Mouse (Mus musculus): Measurements from ENCODE around the gene Cdsn. TPM values are rescaled to one million over a fixed set of nuclear protein-coding genes. Genes with fewer than 3 reads are reported as not detected.

Cdsn gene
- polyA plus RNA-seq, 1 experiment from 2014 or later: 0.11 TPM

GRCm38 (mm10) chr17:35587291-35587690 is 35.4 kb downstream of the Cdsn start:
- no peak overlapping the region for H3K9ac ChIP-seq (replicated peaks)
- 100% methylated on average over 1 of the region's 1 CpGs for WGBS
- peaks cover 11% of the 10 kb centered on the region for H3K27me3 ChIP-seq
- no peaks in the 10 kb centered on the region for H3K36me3 ChIP-seq
- no peak for ATAC-seq
- no peak overlapping the region for H3K4me2 ChIP-seq (replicated peaks)
- H3K4me1 ChIP-seq (replicated peaks): peaks cover 11% of the 10 kb centered on the region; the same call in 1 of the 2 replicates
- H3K27ac ChIP-seq: no peak overlapping the region
- H3K4me3 ChIP-seq (replicated peaks): no peak overlapping the region
- H3K9me3 ChIP-seq: no peaks in the 10 kb centered on the region

- H3K4me2 ChIP-seq (replicated peaks): no peak overlapping the region
- WGBS: 5% methylated on average over 4 of the region's 4 CpGs
- H3K27me3 ChIP-seq: peaks cover 11% of the 10 kb centered on the region
- no peaks in the 10 kb centered on the region for H3K36me3 ChIP-seq
- no peak for ATAC-seq
- no peaks in the 10 kb centered on the region for H3K9me3 ChIP-seq
- H3K27ac ChIP-seq: no peak overlapping the region
- H3K4me3 ChIP-seq (replicated peaks): no peak overlapping the region
- H3K9ac ChIP-seq (replicated peaks): no peak overlapping the region
- peaks cover 11% of the 10 kb centered on the region; the same call in 1 of the 2 replicates for H3K4me1 ChIP-seq (replicated peaks)
Observed at GRCm38 (mm10) chr17:35588387-35588786, 36.5 kb downstream of the Cdsn start.

- 53% methylated on average over 21 of the region's 21 CpGs for WGBS
- Histone ChIP-seq H3K27ac (0 out of 2 replicates have a peak overlapping the region, but pooled peaks have one; percentile 40), H3K36me3 (no peaks in the 10 kb centered on the region), H3K9me3 (no peaks in the 10 kb centered on the region), H3K4me3 (replicated peaks) (no peak overlapping the region), H3K4me2 (replicated peaks) (no peak overlapping the region), H3K4me1 (replicated peaks) (peaks cover 8% of the 10 kb centered on the region; the same call in 1 of the 2 replicates), H3K9ac (replicated peaks) (no peak overlapping the region), H3K27me3 (peaks cover 6% of the 10 kb centered on the region)
- peak; percentile 73 for ATAC-seq
Observed at GRCm38 (mm10) chr17:35590410-35591218, 38.7 kb downstream of the Cdsn start.

- H3K9ac ChIP-seq (replicated peaks): no peak overlapping the region
- H3K36me3 ChIP-seq: no peaks in the 10 kb centered on the region
- no peaks in the 10 kb centered on the region for H3K27me3 ChIP-seq
- peak; percentile 43 for ATAC-seq
- no peak overlapping the region for H3K4me2 ChIP-seq (replicated peaks)
- peak overlapping the region; percentile 40; the same call in 1 of the 2 replicates for H3K27ac ChIP-seq
- no peak overlapping the region for H3K4me3 ChIP-seq (replicated peaks)
- 78% methylated on average over 7 of the region's 7 CpGs for WGBS
- H3K9me3 ChIP-seq: no peaks in the 10 kb centered on the region
- peaks cover 8% of the 10 kb centered on the region; the same call in 1 of the 2 replicates for H3K4me1 ChIP-seq (replicated peaks)
Observed at GRCm38 (mm10) chr17:35591219-35591578, 39.3 kb downstream of the Cdsn start.

- no peaks in the 10 kb centered on the region for H3K27me3 ChIP-seq
- 94% methylated on average over 15 of the region's 15 CpGs for WGBS
- H3K27ac ChIP-seq: no peak overlapping the region
- no peak overlapping the region for H3K4me3 ChIP-seq (replicated peaks)
- ATAC-seq: no peak
- no peak overlapping the region for H3K9ac ChIP-seq (replicated peaks)
- peaks cover 8% of the 10 kb centered on the region; the same call in 1 of the 2 replicates for H3K4me1 ChIP-seq (replicated peaks)
- H3K36me3 ChIP-seq: no peaks in the 10 kb centered on the region
- H3K9me3 ChIP-seq: no peaks in the 10 kb centered on the region
- H3K4me2 ChIP-seq (replicated peaks): no peak overlapping the region
Observed at GRCm38 (mm10) chr17:35591731-35592130, 39.8 kb downstream of the Cdsn start.

GRCm38 (mm10) chr17:35592131-35592530 is 40.2 kb downstream of the Cdsn start:
- Histone ChIP-seq H3K9ac (replicated peaks) (no peak overlapping the region), H3K27ac (no peak overlapping the region), H3K36me3 (no peaks in the 10 kb centered on the region), H3K4me1 (replicated peaks) (peaks cover 8% of the 10 kb centered on the region; the same call in 1 of the 2 replicates), H3K27me3 (no peaks in the 10 kb centered on the region), H3K4me2 (replicated peaks) (no peak overlapping the region), H3K9me3 (no peaks in the 10 kb centered on the region), H3K4me3 (replicated peaks) (no peak overlapping the region)
- 91% methylated on average over 9 of the region's 9 CpGs for WGBS
- ATAC-seq: no peak

GRCm38 (mm10) chr17:35593786-35594185 is 41.9 kb downstream of the Cdsn start:
- H3K36me3 ChIP-seq: no peaks in the 10 kb centered on the region
- H3K27me3 ChIP-seq: no peaks in the 10 kb centered on the region
- H3K27ac ChIP-seq: no peak overlapping the region
- 37% methylated on average over 4 of the region's 4 CpGs for WGBS
- H3K4me1 ChIP-seq (replicated peaks): 0 out of 2 replicates have a peak, but pooled peaks cover 3% of the 10 kb centered on the region
- no peak overlapping the region for H3K4me3 ChIP-seq (replicated peaks)
- H3K9ac ChIP-seq (replicated peaks): no peak overlapping the region
- no peak overlapping the region for H3K4me2 ChIP-seq (replicated peaks)
- no peak for ATAC-seq
- H3K9me3 ChIP-seq: no peaks in the 10 kb centered on the region

GRCm38 (mm10) chr17:35594456-35594855 is 42.5 kb downstream of the Cdsn start:
- 89% methylated on average over 7 of the region's 7 CpGs for WGBS
- no peak overlapping the region for H3K9ac ChIP-seq (replicated peaks)
- H3K27me3 ChIP-seq: no peaks in the 10 kb centered on the region
- H3K27ac ChIP-seq: no peak overlapping the region
- H3K4me1 ChIP-seq (replicated peaks): 0 out of 2 replicates have a peak, but pooled peaks cover 3% of the 10 kb centered on the region
- no peak overlapping the region for H3K4me3 ChIP-seq (replicated peaks)
- H3K4me2 ChIP-seq (replicated peaks): no peak overlapping the region
- no peak for ATAC-seq
- H3K9me3 ChIP-seq: no peaks in the 10 kb centered on the region
- no peaks in the 10 kb centered on the region for H3K36me3 ChIP-seq

GRCm38 (mm10) chr17:35597399-35597798 is 45.5 kb downstream of the Cdsn start:
- Histone ChIP-seq H3K27me3 (no peaks in the 10 kb centered on the region), H3K36me3 (no peaks in the 10 kb centered on the region), H3K4me2 (replicated peaks) (no peak overlapping the region), H3K4me1 (replicated peaks) (no peaks in the 10 kb centered on the region), H3K4me3 (replicated peaks) (no peak overlapping the region), H3K9me3 (no peaks in the 10 kb centered on the region), H3K27ac (no peak overlapping the region), H3K9ac (replicated peaks) (no peak overlapping the region)
- no peak for ATAC-seq
- 95% methylated on average over 3 of the region's 3 CpGs for WGBS

GRCm38 (mm10) chr17:35601249-35601648 is 49.3 kb downstream of the Cdsn start, which contains the start of gene Sfta2:
Sfta2 (plus strand) TSS chr17:35601549.
- Histone ChIP-seq H3K27ac (no peak within 1 kb of the TSS), H3K27me3 (no peaks in the 10 kb centered on the region), H3K4me2 (replicated peaks) (no peak within 1 kb of the TSS), H3K4me1 (replicated peaks) (no peaks in the 10 kb centered on the region), H3K9me3 (no peaks in the 10 kb centered on the region), H3K9ac (replicated peaks) (no peak within 1 kb of the TSS), H3K36me3 (no peaks in the 10 kb centered on the region), H3K4me3 (replicated peaks) (no peak within 1 kb of the TSS)
- 65% methylated on average over 2 of the region's 2 CpGs for WGBS
- no peak for ATAC-seq

- Histone ChIP-seq H3K27me3 (no peaks in the 10 kb centered on the region), H3K9me3 (no peaks in the 10 kb centered on the region; the same call in 1 of the 2 replicates), H3K36me3 (no peaks in the 10 kb centered on the region), H3K4me3 (replicated peaks) (no peak overlapping the region), H3K4me1 (replicated peaks) (no peaks in the 10 kb centered on the region), H3K4me2 (replicated peaks) (no peak overlapping the region), H3K27ac (no peak overlapping the region), H3K9ac (replicated peaks) (no peak overlapping the region)
- no peak for ATAC-seq
- 67% methylated on average over 8 of the region's 8 CpGs for WGBS
Observed at GRCm38 (mm10) chr17:35601736-35602354, 49.9 kb downstream of the Cdsn start.

All from midbrain, embryonic 13.5 days (tissue).